Mouse (Mus musculus) ES-E14 (cell line): Measurements from ENCODE around the gene Abcg1. TPM values are rescaled to one million over a fixed set of nuclear protein-coding genes. Genes with fewer than 3 reads are reported as not detected.

ENCODE experiments used
- DNase-seq: peaks from one replicate; pipeline ENCODE4 v3.0.0-alpha.2; 2013; ENCODE audit warnings: low read depth, low spot score
- H3K27ac ChIP-seq: 2 replicates; pipeline ENCODE4 v1.5.1; 2012; ENCODE audit warnings: low read depth, mild to moderate bottlenecking, low read length, moderate library complexity, mixed read lengths; ENCODE audit not compliant: poor library complexity, insufficient read depth, severe bottlenecking
- H3K36me3 ChIP-seq: 2 replicates; pipeline ENCODE4 v1.6.1; 2012; ENCODE audit warnings: mild to moderate bottlenecking, low read length, moderate library complexity, mixed read lengths; ENCODE audit not compliant: control insufficient read depth, poor library complexity, insufficient read depth, severe bottlenecking
- H3K4me1 ChIP-seq, 2 experiments: fragments of 150-350 bp in 1 of 2; sonication (generic) in 1 of 2; 2 replicates each; pipeline ENCODE4 v1.6.1; 2012; ENCODE audit warnings: low read length in 2 of 2, mild to moderate bottlenecking in 1 of 2, mixed read lengths in 1 of 2; ENCODE audit not compliant: control insufficient read depth in 2 of 2, insufficient read depth in 2 of 2, poor library complexity in 1 of 2
- H3K4me3 ChIP-seq, 2 experiments: fragments of 150-350 bp in 1 of 2; sonication (generic) in 1 of 2; 2 replicates each; pipeline ENCODE4 v1.5.1; 2012; ENCODE audit warnings: low read length in 2 of 2, low read depth in 1 of 2, mild to moderate bottlenecking in 1 of 2, mixed read lengths in 1 of 2; ENCODE audit not compliant: insufficient read depth in 1 of 2, poor library complexity in 1 of 2, severe bottlenecking in 1 of 2
- H3K9ac ChIP-seq: 2 replicates; pipeline ENCODE4 v1.6.1; 2012; ENCODE audit warnings: low read depth, mild to moderate bottlenecking, low read length, mixed read lengths; ENCODE audit not compliant: poor library complexity, insufficient read depth, severe bottlenecking
- H3K9me3 ChIP-seq: fragments of 150-350 bp; sonication (generic); 2 replicates; pipeline ENCODE4 v1.6.1; 2012; ENCODE audit warnings: low read depth, mild to moderate bottlenecking, low read length; ENCODE audit not compliant: control insufficient read depth, insufficient read depth
- CHD2 ChIP-seq: IDR thresholded peaks from 2 replicates; pipeline ENCODE4 v1.6.1; 2014; ENCODE audit warnings: mild to moderate bottlenecking, low read depth, low read length, inconsistent platforms
- HCFC1 ChIP-seq: IDR thresholded peaks from 2 replicates; pipeline ENCODE4 v1.6.1; 2012; ENCODE audit warnings: low read length, inconsistent platforms, borderline replicate concordance; ENCODE audit not compliant: insufficient read depth
- MAFK ChIP-seq: IDR thresholded peaks from 2 replicates; pipeline ENCODE4 v1.6.1; 2014; ENCODE audit warnings: mild to moderate bottlenecking, low read depth, low read length, inconsistent platforms; ENCODE audit not compliant: insufficient read depth
- ZC3H11A ChIP-seq: IDR thresholded peaks from 2 replicates; pipeline ENCODE4 v1.6.1; 2012; ENCODE audit warnings: low read depth, mild to moderate bottlenecking, inconsistent platforms, low read length, borderline replicate concordance
- ZNF384 ChIP-seq: IDR thresholded peaks from 2 replicates; pipeline ENCODE4 v1.6.1; 2012; ENCODE audit warnings: low read depth, low read length, inconsistent platforms
- in situ Hi-C, 2 experiments: fragments of 600-800 bp; cut with MboI; formaldehyde crosslinking; loops; one replicate each; pipeline ENCODE4 v1.15.1; 2025; ENCODE audit warnings: low sequenced_read_pairs in 2 of 2, inconsistent platforms in 1 of 2; ENCODE audit not compliant: unreplicated experiment in 2 of 2
- total RNA-seq: library from RNA; depleted of rRNA; stranded (reverse); fragments of 300-350 nt; gene quantifications from 2 replicates; pipeline ENCODE4 v1.2.3, GENCODE M21; 2012

Gene Abcg1
- total RNA-seq, 1 experiment: 9.3 TPM

- Histone ChIP-seq H3K9ac (0 out of 2 replicates have a peak overlapping the region, but pooled peaks have one; percentile 10), H3K4me3 (peak overlapping the region in 1 of 2 experiments; percentile 20; a peak in 1 of 4 replicates), H3K4me1 (peaks cover 5 to 18% of the 10 kb centered on the region in 2 experiments; a peak in 3 of 4 replicates), H3K36me3 (no peaks in the 10 kb centered on the region), H3K9me3 (no peaks in the 10 kb centered on the region), H3K27ac (no peak overlapping the region)
- no peak for TF ChIP-seq CHD2
- no peak for TF ChIP-seq HCFC1
- no peak for TF ChIP-seq MAFK
- no peak for TF ChIP-seq ZNF384
- TF ChIP-seq ZC3H11A: no peak
- DNase-seq: no peak
- in situ Hi-C loops: no loop called here
Observed at GRCm38 (mm10) chr17:31036168-31036876, 21.2 kb upstream of the Abcg1 start.

GRCm38 (mm10) chr17:31037331-31037730 lies 20.1 kb upstream of the Abcg1 start:
- no peak overlapping the region for H3K27ac ChIP-seq
- DNase-seq: no peak
- in situ Hi-C loops: no loop called here

GRCm38 (mm10) chr17:31038381-31038780 lies 19.1 kb upstream of the Abcg1 start:
- no peak overlapping the region for H3K27ac ChIP-seq
- peaks cover 5 to 15% of the 10 kb centered on the region in 2 experiments; a peak in 3 of 4 replicates for H3K4me1 ChIP-seq
- in situ Hi-C loops: no loop called here
- H3K9me3 ChIP-seq: no peaks in the 10 kb centered on the region
- TF ChIP-seq ZC3H11A (no peak), CHD2 (no peak)
- no peak overlapping the region for H3K4me3 ChIP-seq
- H3K9ac ChIP-seq: no peak overlapping the region
- H3K36me3 ChIP-seq: no peaks in the 10 kb centered on the region
- DNase-seq: no peak

More at GRCm38 (mm10) chr17:31037331-31037730, 20.1 kb upstream of the Abcg1 start:
- no peaks in the 10 kb centered on the region for H3K9me3 ChIP-seq
- TF ChIP-seq CHD2 (no peak), ZNF384 (no peak), ZC3H11A (no peak), MAFK (no peak)
- peaks cover 5 to 18% of the 10 kb centered on the region in 2 experiments; a peak in 3 of 4 replicates for H3K4me1 ChIP-seq
- no peak overlapping the region for H3K4me3 ChIP-seq
- no peak overlapping the region for H3K9ac ChIP-seq
- H3K36me3 ChIP-seq: no peaks in the 10 kb centered on the region

GRCm38 (mm10) chr17:31039626-31040025 lies 17.8 kb upstream of the Abcg1 start:
- DNase-seq: no peak
- no peaks in the 10 kb centered on the region for H3K36me3 ChIP-seq
- no peak overlapping the region for H3K9ac ChIP-seq
- no peak for TF ChIP-seq HCFC1
- no peak for TF ChIP-seq MAFK
- TF ChIP-seq CHD2: no peak
- no peak for TF ChIP-seq ZC3H11A
- no peak for TF ChIP-seq ZNF384
- no peaks in the 10 kb centered on the region for H3K9me3 ChIP-seq
- H3K27ac ChIP-seq: no peak overlapping the region
- H3K4me3 ChIP-seq: no peak overlapping the region
- in situ Hi-C loops: no loop called here
- H3K4me1 ChIP-seq: peaks cover 3 to 8% of the 10 kb centered on the region in 2 experiments; a peak in 2 of 4 replicates

GRCm38 (mm10) chr17:31040421-31040820 lies 17.1 kb upstream of the Abcg1 start:
- Histone ChIP-seq H3K9ac (no peak overlapping the region), H3K27ac (no peak overlapping the region), H3K4me3 (no peak overlapping the region), H3K4me1 (peaks cover 3 to 8% of the 10 kb centered on the region in 2 experiments; a peak in 2 of 4 replicates), H3K9me3 (no peaks in the 10 kb centered on the region), H3K36me3 (no peaks in the 10 kb centered on the region)
- no peak for DNase-seq
- in situ Hi-C loops: no loop called here
- TF ChIP-seq ZC3H11A (no peak), ZNF384 (no peak), MAFK (no peak), CHD2 (no peak), HCFC1 (no peak)
